Mouse (Mus musculus): ENCODE results near the gene Hspb11. TPM values are rescaled to one million over a fixed set of nuclear protein-coding genes. Genes with fewer than 3 reads are reported as not detected.
A peak's percentile ranks its signal among the peaks of the same experiment; 100 is the strongest.

The Hspb11 gene
- polyA plus RNA-seq, 1 experiment from 2014 or later: 24.6 TPM

DNA sequence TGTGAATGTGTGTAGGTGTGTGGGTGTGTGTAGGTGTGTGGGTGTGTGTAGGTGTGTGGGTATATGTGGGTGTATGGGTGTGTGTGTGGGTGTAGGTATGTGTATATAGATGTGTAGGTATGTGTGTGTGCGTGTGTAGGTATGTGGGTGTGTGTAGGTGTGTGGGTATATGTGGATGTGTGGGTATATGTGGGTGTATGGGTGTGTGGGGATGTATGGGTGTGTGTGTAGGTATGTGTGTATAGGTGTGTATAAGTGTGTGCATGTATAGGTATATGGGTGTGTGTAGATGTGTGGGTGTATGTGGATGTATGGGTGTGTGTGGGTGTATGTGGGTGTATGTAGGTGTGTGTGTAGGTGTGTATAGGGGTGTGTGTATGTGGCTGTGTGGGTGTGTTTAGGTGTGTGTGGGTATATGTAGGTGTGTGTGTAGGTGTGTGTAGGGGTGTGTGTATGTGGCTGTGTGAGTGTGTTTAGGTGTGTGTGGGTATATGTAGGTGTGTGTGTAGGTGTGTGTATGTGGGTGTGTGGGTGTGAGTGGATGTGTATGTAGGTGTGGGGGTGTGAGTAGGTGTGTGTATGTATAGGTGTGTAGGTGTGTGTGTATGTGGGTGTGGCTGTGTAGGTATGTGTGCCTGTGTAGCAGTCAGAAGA is 47.6 kb downstream of the Hspb11 start:
- 94% methylated on average over 1 of the region's 1 CpGs for WGBS
- no peak overlapping the region for H3K27ac ChIP-seq (replicated peaks)
- DNase-seq (ENCODE audit: low spot score): no peak

DNA sequence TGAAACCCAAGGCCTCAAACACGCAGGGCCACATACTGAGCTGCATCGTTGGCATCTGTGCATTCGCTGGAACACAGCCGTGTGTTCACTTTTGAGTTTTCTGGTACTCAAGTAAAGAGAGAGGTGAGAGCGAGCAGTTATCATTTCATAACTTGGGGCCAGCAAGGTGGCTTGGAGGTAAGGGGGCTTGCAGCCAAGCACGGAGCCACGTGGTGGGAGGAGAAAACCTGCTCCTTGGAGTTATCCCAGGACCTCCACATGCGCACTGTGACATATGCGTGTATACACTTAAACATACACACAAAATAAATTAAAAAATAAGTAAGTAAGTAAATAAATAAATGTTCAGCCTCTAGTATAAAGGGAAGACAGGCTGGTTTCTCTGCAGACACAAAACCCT is 48.8 kb downstream of the Hspb11 start:
- no peaks in the 10 kb centered on the region for H3K9me3 ChIP-seq
- no peak overlapping the region for H3K27ac ChIP-seq (replicated peaks)
- no peaks in the 10 kb centered on the region for H3K27me3 ChIP-seq (replicated peaks; ENCODE audit: low read depth, poor library complexity, severe bottlenecking)
- 88% methylated on average over 9 of the region's 9 CpGs for WGBS
- H3K36me3 ChIP-seq (replicated peaks): no peaks in the 10 kb centered on the region
- H3K4me3 ChIP-seq: no peak overlapping the region
- DNase-seq (ENCODE audit: low spot score): no peak
- peaks cover 5% of the 10 kb centered on the region for H3K4me1 ChIP-seq

More for the DNA sequence above, 47.6 kb downstream of the Hspb11 start:
- no peaks in the 10 kb centered on the region for H3K27me3 ChIP-seq (replicated peaks; ENCODE audit: low read depth, poor library complexity, severe bottlenecking)
- no peak overlapping the region for H3K4me3 ChIP-seq
- H3K9me3 ChIP-seq: no peaks in the 10 kb centered on the region
- no peaks in the 10 kb centered on the region for H3K36me3 ChIP-seq (replicated peaks)
- H3K4me1 ChIP-seq: no peaks in the 10 kb centered on the region; the same call in none of the 2 replicates

DNA sequence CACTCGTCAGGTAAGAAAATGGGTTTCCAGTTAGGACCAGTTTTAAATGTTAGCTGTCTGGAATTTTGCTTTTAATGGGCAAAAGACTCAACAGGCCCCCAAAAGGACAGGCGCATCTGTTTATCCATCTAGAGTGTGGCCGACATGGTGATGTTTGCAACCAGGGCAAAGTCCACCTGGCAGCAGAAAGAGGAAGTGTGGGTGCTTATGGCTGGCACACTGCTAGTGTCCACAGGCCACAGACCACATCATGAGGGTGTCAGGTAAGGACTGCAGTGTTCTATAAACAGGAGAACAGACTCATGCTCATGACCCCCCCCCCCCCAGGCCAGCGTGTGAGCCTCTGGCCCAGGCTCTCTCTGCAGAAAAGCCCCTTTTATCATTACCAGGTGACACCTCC is 49.4 kb downstream of the Hspb11 start:
- 81% methylated on average over 4 of the region's 4 CpGs for WGBS
- Histone ChIP-seq H3K36me3 (replicated peaks) (no peaks in the 10 kb centered on the region), H3K4me3 (no peak overlapping the region), H3K9me3 (no peaks in the 10 kb centered on the region), H3K27me3 (replicated peaks; ENCODE audit: low read depth, poor library complexity, severe bottlenecking) (no peaks in the 10 kb centered on the region), H3K4me1 (peaks cover 5% of the 10 kb centered on the region), H3K27ac (replicated peaks) (no peak overlapping the region)
- no peak for DNase-seq (ENCODE audit: low spot score)

DNA sequence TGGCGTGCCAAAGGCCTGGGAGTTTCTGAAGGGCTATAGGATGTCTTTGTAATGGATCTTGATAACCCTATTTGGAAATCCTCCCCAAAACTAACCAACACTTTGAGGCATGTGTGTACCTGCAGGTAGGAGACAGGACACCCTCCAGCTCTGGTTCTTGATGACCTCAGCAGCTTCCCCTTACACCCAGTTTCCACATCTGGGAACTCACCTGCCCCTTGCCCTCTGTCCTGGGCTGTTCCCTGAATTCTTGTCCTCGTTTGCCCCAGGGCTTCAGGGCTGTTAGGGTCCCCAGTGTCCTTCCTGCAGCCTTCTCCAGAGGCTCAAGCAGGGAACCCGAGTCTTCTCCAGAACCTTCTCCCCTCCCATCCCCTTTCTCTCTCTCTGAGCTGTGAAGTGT is 50.1 kb downstream of the Hspb11 start:
- 60% methylated on average over 3 of the region's 3 CpGs for WGBS

DNA sequence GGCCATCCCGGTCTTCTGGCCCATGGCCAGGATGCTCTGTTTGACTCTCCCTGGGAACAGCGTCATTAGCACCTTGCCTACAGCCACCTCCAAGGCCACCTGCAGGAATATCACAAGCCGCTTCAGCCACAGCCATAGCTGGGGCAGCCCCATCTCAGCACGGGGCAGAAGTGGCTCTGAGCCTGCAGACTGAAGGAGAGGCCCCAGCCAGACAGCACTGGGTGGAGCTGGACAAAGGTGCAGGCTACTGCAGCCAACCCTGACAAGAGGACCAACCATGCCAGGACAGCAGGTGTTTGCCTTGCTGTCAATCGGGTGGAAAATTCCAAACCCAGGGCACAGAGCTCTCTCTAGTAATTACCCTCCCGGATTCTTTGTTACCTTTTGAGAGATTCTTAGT is 53.6 kb downstream of the Hspb11 start, which contains the start of gene Dio1:
TSS of gene Dio1 (minus strand) at position 204 of the 400 bp plus-strand sequence.
- no peak within 1 kb of the TSS for H3K4me3 ChIP-seq
- H3K27me3 ChIP-seq (replicated peaks; ENCODE audit: low read depth, poor library complexity, severe bottlenecking): no peaks in the 10 kb centered on the region
- WGBS: 65% methylated on average over 6 of the region's 6 CpGs
- no peaks in the 10 kb centered on the region for H3K36me3 ChIP-seq (replicated peaks)
- no peak within 1 kb of the TSS for H3K27ac ChIP-seq (replicated peaks)
- H3K4me1 ChIP-seq: peaks cover 5% of the 10 kb centered on the region
- no peak for DNase-seq (ENCODE audit: low spot score)
- H3K9me3 ChIP-seq: no peaks in the 10 kb centered on the region

More for the DNA sequence above, 50.1 kb downstream of the Hspb11 start:
- Histone ChIP-seq H3K4me1 (peaks cover 5% of the 10 kb centered on the region), H3K4me3 (no peak overlapping the region), H3K9me3 (no peaks in the 10 kb centered on the region), H3K36me3 (replicated peaks) (no peaks in the 10 kb centered on the region), H3K27ac (replicated peaks) (no peak overlapping the region), H3K27me3 (replicated peaks; ENCODE audit: low read depth, poor library complexity, severe bottlenecking) (no peaks in the 10 kb centered on the region)
- DNase-seq (ENCODE audit: low spot score): no peak

DNA sequence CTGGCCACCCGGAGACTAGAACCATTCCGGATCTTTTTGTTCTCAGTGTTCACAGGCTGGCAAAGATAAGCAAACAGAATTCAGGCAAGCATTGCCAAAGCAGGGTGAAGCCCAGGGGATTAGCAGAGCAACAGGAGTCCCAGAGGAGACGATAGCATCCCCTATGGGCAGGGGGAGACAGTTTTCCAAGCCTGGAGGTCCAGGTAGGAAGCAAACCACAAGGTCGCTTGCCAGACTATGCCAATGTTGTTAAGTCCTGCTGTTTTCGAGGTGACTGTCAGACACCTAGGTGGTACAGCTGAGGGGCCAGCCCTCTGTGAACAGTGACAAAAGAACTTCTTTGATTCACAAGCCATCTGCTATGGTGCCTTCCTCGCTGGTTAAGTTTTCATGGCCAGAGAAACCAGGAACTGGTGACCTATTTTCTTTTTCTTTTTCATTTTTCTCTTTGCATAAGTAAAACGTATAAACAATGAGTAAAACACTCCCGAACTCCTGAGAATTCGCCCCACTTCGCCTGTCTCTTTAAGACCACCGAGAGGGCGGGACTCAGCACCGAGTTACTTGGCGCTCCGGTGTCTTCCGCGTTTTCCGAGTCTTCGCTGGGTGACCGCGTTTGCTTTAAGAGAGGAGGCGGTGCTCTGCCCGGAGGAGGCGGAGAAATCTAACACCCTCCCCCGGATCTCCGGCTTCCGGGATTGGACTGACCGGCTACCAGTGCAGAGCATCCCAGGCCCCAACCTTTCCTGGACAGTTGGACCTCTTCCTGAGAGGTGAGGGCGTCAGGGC is 60.5 kb downstream of the Hspb11 start, which contains the start of gene Yipf1:
TSS of gene Yipf1 (plus strand) at position 674 of the 789 bp plus-strand sequence.
- H3K4me1 ChIP-seq: peaks cover 19% of the 10 kb centered on the region
- peak within 1 kb of the TSS; percentile 81 for H3K27ac ChIP-seq (replicated peaks)
- peak; percentile 89 for DNase-seq (ENCODE audit: low spot score)
- H3K36me3 ChIP-seq (replicated peaks): peaks cover 13% of the 10 kb centered on the region
- peak within 1 kb of the TSS; percentile 76 for H3K4me3 ChIP-seq
- no peaks in the 10 kb centered on the region for H3K9me3 ChIP-seq
- under 1% methylated on average over 29 of the region's 29 CpGs for WGBS
- no peaks in the 10 kb centered on the region for H3K27me3 ChIP-seq (replicated peaks; ENCODE audit: low read depth, poor library complexity, severe bottlenecking)

DNA sequence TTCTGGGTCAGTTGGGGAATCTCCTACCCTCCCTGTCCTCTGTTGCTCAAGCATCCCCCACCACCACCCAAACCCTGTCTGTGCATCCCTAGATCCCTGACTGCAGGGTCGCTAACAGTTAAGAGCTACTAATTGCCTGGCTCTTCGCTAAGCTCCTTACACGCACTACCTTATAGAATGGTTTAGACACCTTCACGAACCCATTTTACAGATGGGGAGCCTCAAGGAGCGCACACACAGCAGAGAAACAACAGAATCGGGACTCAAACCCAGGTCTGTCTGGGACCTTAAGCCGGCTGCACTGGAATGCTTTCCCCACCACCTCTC is 61.0 kb downstream of the Hspb11 start:
- no peak for DNase-seq (ENCODE audit: low spot score)

DNA sequence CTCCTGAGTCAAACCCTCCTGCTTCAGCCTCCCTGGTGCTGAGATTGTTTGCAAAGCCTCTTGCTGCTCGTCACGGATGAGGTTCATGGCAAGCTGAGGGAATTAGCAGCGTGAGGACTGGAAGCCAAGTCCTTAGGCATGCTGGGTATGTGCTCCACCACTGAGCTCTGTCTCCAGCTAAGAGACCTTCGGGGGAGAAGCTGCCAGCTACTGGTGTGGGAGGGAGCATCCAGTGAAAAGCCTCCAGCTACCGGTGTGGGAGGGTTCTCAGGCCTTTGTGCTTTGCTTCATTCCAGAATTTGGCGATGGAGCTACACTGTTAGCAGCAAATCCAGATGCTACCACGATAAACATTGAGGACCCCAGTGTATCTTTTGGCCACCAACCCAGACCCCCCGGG is 65.3 kb downstream of the Hspb11 start:
- Histone ChIP-seq H3K4me3 (no peak overlapping the region), H3K27ac (replicated peaks) (no peak overlapping the region), H3K27me3 (replicated peaks; ENCODE audit: low read depth, poor library complexity, severe bottlenecking) (no peaks in the 10 kb centered on the region), H3K9me3 (no peaks in the 10 kb centered on the region), H3K4me1 (peaks cover 13% of the 10 kb centered on the region), H3K36me3 (replicated peaks) (peaks cover 59% of the 10 kb centered on the region)
- DNase-seq (ENCODE audit: low spot score): no peak
- whole genome bisulfite sequencing: 82% methylated on average over 8 of the region's 8 CpGs

More for the DNA sequence above, 61.0 kb downstream of the Hspb11 start:
- 11% methylated on average over 7 of the region's 7 CpGs for WGBS
- Histone ChIP-seq H3K9me3 (no peaks in the 10 kb centered on the region), H3K36me3 (replicated peaks) (peaks cover 18% of the 10 kb centered on the region), H3K27ac (replicated peaks) (peak overlapping the region; percentile 81), H3K4me1 (peaks cover 19% of the 10 kb centered on the region), H3K4me3 (peak overlapping the region; percentile 76), H3K27me3 (replicated peaks; ENCODE audit: low read depth, poor library complexity, severe bottlenecking) (no peaks in the 10 kb centered on the region)

DNA sequence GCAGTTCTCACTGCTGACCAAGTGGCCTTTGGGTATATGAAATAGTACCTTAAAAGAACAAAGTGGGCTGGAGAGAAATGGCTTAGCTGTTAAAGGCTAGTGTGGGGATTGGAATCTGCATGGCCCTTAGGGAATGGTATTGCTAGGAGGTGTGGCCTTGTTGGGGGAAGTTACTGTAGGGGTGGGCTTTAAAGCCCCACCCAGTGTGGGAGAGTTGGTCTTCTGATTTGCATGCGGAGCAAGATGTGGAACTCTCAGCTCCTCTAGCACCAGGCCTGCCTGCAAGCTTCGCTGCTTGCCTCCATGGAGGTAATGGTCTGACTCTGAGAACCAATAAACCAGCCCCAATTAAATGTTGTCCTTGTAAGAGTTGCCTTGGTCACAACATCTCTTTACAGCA is 67.6 kb downstream of the Hspb11 start:
- DNase-seq (ENCODE audit: low spot score): no peak
- no peak overlapping the region for H3K4me3 ChIP-seq
- no peaks in the 10 kb centered on the region for H3K9me3 ChIP-seq
- no peaks in the 10 kb centered on the region for H3K4me1 ChIP-seq
- no peak overlapping the region for H3K27ac ChIP-seq (replicated peaks)
- WGBS: 78% methylated on average over 2 of the region's 2 CpGs
- H3K27me3 ChIP-seq (replicated peaks; ENCODE audit: low read depth, poor library complexity, severe bottlenecking): no peaks in the 10 kb centered on the region
- H3K36me3 ChIP-seq (replicated peaks): peaks cover 67% of the 10 kb centered on the region

DNA sequence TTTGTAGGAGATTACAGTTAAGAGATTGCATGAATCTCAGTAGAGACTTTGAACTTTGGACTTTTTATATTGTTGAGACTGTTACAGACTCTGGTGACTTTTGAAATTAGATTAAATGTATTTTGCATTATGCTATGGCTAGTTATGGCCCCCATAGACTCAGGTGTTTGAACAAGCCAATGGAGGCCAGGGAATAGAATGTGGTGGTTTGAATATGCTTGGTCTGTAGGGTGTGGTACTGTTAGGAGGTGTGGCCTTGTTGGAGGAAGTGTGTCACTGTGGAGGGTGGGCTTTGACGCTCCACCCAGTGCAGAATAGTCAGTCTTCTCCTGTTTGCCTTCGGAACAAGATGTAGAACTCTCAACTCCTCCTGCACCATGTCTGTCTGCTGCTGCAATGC is 69.7 kb downstream of the Hspb11 start:
- no peak overlapping the region for H3K27ac ChIP-seq (replicated peaks)
- H3K36me3 ChIP-seq (replicated peaks): peaks cover 73% of the 10 kb centered on the region
- H3K4me3 ChIP-seq: no peak overlapping the region
- H3K27me3 ChIP-seq (replicated peaks; ENCODE audit: low read depth, poor library complexity, severe bottlenecking): no peaks in the 10 kb centered on the region
- DNase-seq (ENCODE audit: low spot score): no peak
- no peaks in the 10 kb centered on the region for H3K9me3 ChIP-seq
- no peaks in the 10 kb centered on the region for H3K4me1 ChIP-seq
- WGBS: 87% methylated on average over 2 of the region's 2 CpGs

DNA sequence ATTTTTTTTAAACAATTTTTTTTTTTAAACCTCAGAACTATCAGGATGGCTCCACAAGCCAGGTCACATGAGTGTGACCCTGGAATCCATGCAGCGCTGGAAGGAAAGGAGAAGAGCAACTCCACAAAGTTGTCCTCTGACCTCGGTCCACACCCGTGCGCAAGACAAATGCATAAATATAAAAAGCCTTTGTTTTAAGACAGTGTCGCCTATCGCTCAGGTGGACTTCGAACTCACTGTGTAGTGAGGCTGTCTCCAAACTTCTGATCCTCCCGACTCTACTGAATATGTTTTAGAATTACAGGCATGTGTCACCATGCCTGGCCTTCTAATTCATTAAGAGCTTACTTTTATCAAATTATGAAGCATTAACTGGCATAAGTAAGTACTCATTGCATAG is 75.1 kb downstream of the Hspb11 start:
- no peak for DNase-seq (ENCODE audit: low spot score)
- Histone ChIP-seq H3K4me3 (no peak overlapping the region), H3K9me3 (no peaks in the 10 kb centered on the region), H3K27ac (replicated peaks) (no peak overlapping the region), H3K27me3 (replicated peaks; ENCODE audit: low read depth, poor library complexity, severe bottlenecking) (no peaks in the 10 kb centered on the region), H3K36me3 (replicated peaks) (peaks cover 27% of the 10 kb centered on the region), H3K4me1 (no peaks in the 10 kb centered on the region)
- WGBS: 95% methylated on average over 8 of the region's 8 CpGs

Measured in embryonic facial prominence, embryonic 10.5 days (tissue).